In the genomic region with DNA sequence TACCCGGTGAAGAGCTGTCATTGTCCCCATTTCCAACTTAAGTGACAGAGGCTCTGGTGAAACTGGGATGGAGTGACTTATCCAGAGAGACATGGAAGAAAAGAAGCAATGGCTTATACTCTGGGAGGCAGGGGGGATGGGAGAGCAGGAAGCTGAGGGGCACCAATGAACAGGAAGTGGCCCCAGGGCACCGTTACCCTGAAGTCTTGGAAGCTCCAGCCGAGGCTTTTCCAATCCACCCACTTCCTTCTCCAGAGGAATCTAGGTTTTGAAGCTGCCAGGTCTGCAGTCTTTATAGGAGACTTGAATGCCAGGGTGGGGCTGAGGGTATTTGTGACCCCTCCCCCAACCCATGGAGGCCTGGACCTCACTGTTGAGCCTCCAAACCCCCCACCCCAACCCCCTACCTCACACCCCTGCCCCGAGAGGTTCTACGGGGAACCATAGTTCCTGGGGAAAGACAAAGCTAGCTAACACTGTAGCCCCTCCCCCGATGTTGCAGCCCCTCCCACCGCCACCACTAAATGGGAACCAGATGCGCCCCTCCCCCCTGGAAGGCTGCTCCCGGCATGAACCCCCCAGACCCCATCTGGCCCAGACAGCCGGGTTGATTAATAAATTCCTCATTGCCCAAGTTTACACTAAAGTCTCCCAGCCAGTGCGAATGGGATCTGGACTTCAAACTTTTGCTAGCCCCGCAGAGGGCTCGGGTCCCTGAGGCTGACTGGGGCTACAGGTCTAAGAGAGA, we compare ENCODE assay signal across 8 mouse cellular contexts. TPM values are rescaled to one million over a fixed set of nuclear protein-coding genes. Genes with fewer than 3 reads are reported as not detected.
DNase-seq lines count a peak whose midpoint lies in the region; ATAC-seq lines count a peak whose summit lies in the region.

No protein-coding gene starts in this region.

- H3K4me2 ChIP-seq in hindbrain, embryonic 13.5 days, result no peak overlapping the region

- H3K36me3 ChIP-seq in hindbrain, embryonic 10.5 days, result 0 out of 2 replicates have a peak, but pooled peaks cover 5% of the 10 kb centered on the region
- no peaks in the 10 kb centered on the region for H3K36me3 ChIP-seq in hindbrain, embryonic 13.5 days

- peak overlapping the region; percentile 33 for H3K4me3 ChIP-seq in hindbrain, embryonic 10.5 days
- H3K4me3 ChIP-seq in hindbrain, embryonic 13.5 days, result no peak overlapping the region

- H3K27ac ChIP-seq in hindbrain, embryonic 10.5 days, result peak overlapping the region; percentile 69
- no peak overlapping the region for H3K27ac ChIP-seq in hindbrain, embryonic 13.5 days

- peaks cover 52% of the 10 kb centered on the region for H3K27me3 ChIP-seq in hindbrain, embryonic 10.5 days (ENCODE audit: insufficient read depth, poor library complexity, severe bottlenecking)
- peaks cover 13% of the 10 kb centered on the region; the same call in 1 of the 2 replicates for H3K27me3 ChIP-seq in hindbrain, embryonic 13.5 days

- WGBS in hindbrain, embryonic 10.5 days, result 9% methylated on average over 13 of the region's 13 CpGs
- WGBS in hindbrain, embryonic 13.5 days, result 7% methylated on average over 13 of the region's 13 CpGs

- ATAC-seq in hindbrain, embryonic 13.5 days (ENCODE audit: low FRiP score), result no peak

- H3K4me1 ChIP-seq in hindbrain, embryonic 10.5 days (replicated peaks), result peaks cover 72% of the 10 kb centered on the region
- H3K4me1 ChIP-seq in hindbrain, embryonic 13.5 days (replicated peaks), result peaks cover 33% of the 10 kb centered on the region

- no peaks in the 10 kb centered on the region for H3K9me3 ChIP-seq in hindbrain, embryonic 10.5 days
- no peaks in the 10 kb centered on the region for H3K9me3 ChIP-seq in hindbrain, embryonic 13.5 days

- H3K9ac ChIP-seq in hindbrain, embryonic 13.5 days, result no peak overlapping the region

- peak; percentile 80 for DNase-seq in hindbrain, embryonic 10.5 days (ENCODE audit: low spot score)
- DNase-seq in ES-CJ7 (ENCODE audit: low read depth, low spot score) (peak; percentile 43), liver (peak; percentile 68)
- DNase-seq in embryo, embryonic 9.5 days (ENCODE audit: extremely low spot score), result peak; percentile 85
- DNase-seq in cerebellum, adult 18-20 months, result no peak
- DNase-seq in adrenal gland, postnatal 14 days, result no peak
- DNase-seq in spleen, postnatal 10 days (ENCODE audit: low spot score in 2 of 2), result no peak

RNA-seq across cellular contexts. Expression of gene Tmem119, which starts 3.7 kb away (rescaled TPM):
- polyA plus RNA-seq in hindbrain, embryonic 10.5 days (2016; fragmentation: Nextera tagmentation; extraction: Ambion mirVana), result 34.4 and 46.0 TPM in 2 replicates
- polyA plus RNA-seq in hindbrain, embryonic 13.5 days (2015; fragmentation: Nextera tagmentation; extraction: Ambion mirVana), result 8.7 and 10.4 TPM in 2 replicates
- total RNA-seq in adrenal gland, postnatal 14 days (2021), result 9.6 and 10.9 TPM in 2 replicates

RNA-seq across cellular contexts. Expression of gene Iscu, which starts 24.0 kb away (rescaled TPM):
- polyA plus RNA-seq in hindbrain, embryonic 10.5 days (2016; fragmentation: Nextera tagmentation; extraction: Ambion mirVana), result 103 and 116 TPM in 2 replicates
- polyA plus RNA-seq in hindbrain, embryonic 13.5 days (2015; fragmentation: Nextera tagmentation; extraction: Ambion mirVana), result 91.5 and 93.4 TPM in 2 replicates
- 429 and 451 TPM in 2 replicates for total RNA-seq in adrenal gland, postnatal 14 days (2021)

RNA-seq across cellular contexts. Expression of gene Sart3, which starts 24.3 kb away (rescaled TPM):
- polyA plus RNA-seq in hindbrain, embryonic 10.5 days (2016; fragmentation: Nextera tagmentation; extraction: Ambion mirVana), result 66.0 and 77.9 TPM in 2 replicates
- polyA plus RNA-seq in hindbrain, embryonic 13.5 days (2015; fragmentation: Nextera tagmentation; extraction: Ambion mirVana), result 44.0 and 46.0 TPM in 2 replicates
- total RNA-seq in adrenal gland, postnatal 14 days (2021), result 33.8 and 38.4 TPM in 2 replicates

RNA-seq across cellular contexts. Expression of gene Selplg, which starts 35.9 kb away (rescaled TPM):
- polyA plus RNA-seq in hindbrain, embryonic 10.5 days (2016; fragmentation: Nextera tagmentation; extraction: Ambion mirVana), result 1.3 and 1.7 TPM in 2 replicates
- polyA plus RNA-seq in hindbrain, embryonic 13.5 days (2015; fragmentation: Nextera tagmentation; extraction: Ambion mirVana), result 1.7 and 1.9 TPM in 2 replicates
- total RNA-seq in adrenal gland, postnatal 14 days (2021), result 4.1 and 16.3 TPM in 2 replicates

Comparison
In these comparisons a context has a peak if more than half of its experiments do, and no peak if none do; other contexts are left out.
1. DNase-seq: peak in hindbrain, embryonic 10.5 days (single experiment), ES-CJ7 (single experiment), embryo, embryonic 9.5 days (single experiment) and liver (single experiment); none in cerebellum, adult 18-20 months (0 of 2), adrenal gland, postnatal 14 days (single experiment) and spleen, postnatal 10 days (0 of 2).